Mouse (Mus musculus) liver, embryonic 16.5 days (tissue): ENCODE data around the gene Oxtr. TPM values are rescaled to one million over a fixed set of nuclear protein-coding genes. Genes with fewer than 3 reads are reported as not detected.

Experiments
- ATAC-seq: fragments of 200-750 bp; cut with Nextera tagmentation; 2 replicates; pipeline ENCODE4 v1.8.0; 2017; ENCODE audit warnings: low read depth, mild to moderate bottlenecking, moderate number of reproducible peaks, moderate library complexity
- H3K27ac ChIP-seq: fragments of 300-500 bp; sonication (generic); 2 replicates; pipeline ENCODE4 v1.5.1; 2014; ENCODE audit warnings: mild to moderate bottlenecking, low read length
- H3K27me3 ChIP-seq: fragments of 300-500 bp; sonication (generic); 2 replicates; pipeline ENCODE4 v1.6.1; 2014; ENCODE audit warnings: low read depth, low read length, mixed read lengths; ENCODE audit not compliant: control insufficient read depth, insufficient read depth
- H3K36me3 ChIP-seq: fragments of 300-500 bp; sonication (generic); 2 replicates; pipeline ENCODE4 v1.6.1; 2014; ENCODE audit warnings: mild to moderate bottlenecking; ENCODE audit not compliant: control insufficient read depth, insufficient read depth
- H3K4me1 ChIP-seq: fragments of 300-500 bp; sonication (generic); 2 replicates; pipeline ENCODE4 v1.6.1; 2014; ENCODE audit warnings: low read depth, low read length, mixed read lengths; ENCODE audit not compliant: control insufficient read depth
- H3K4me2 ChIP-seq: fragments of 300-500 bp; sonication (generic); 2 replicates; pipeline ENCODE4 v1.6.1; 2014; ENCODE audit warnings: low read depth, low read length, mixed read lengths
- H3K4me3 ChIP-seq: fragments of 300-500 bp; sonication (generic); 2 replicates; pipeline ENCODE4 v1.5.1; 2014; ENCODE audit warnings: low read depth, mild to moderate bottlenecking, low read length
- H3K9ac ChIP-seq: fragments of 300-500 bp; sonication (generic); 2 replicates; pipeline ENCODE4 v1.6.1; 2014; ENCODE audit warnings: low read depth, low read length
- H3K9me3 ChIP-seq: fragments of 300-500 bp; sonication (generic); replicated peaks from 2 replicates; pipeline ENCODE4 v1.6.1; 2016; ENCODE audit warnings: low read length; ENCODE audit not compliant: control insufficient read depth
- WGBS: fragments of 180-500 bp; shearing (Covaris S2); extraction: QIAGEN DNeasy Blood & Tissue Kit; methylation state at CpG from one replicate; pipeline ENCODE4 v1.1.7; 2014; ENCODE audit not compliant: insufficient replicate concordance; 5-methylcytosine and 5-hydroxymethylcytosine counted together
- polyA plus RNA-seq: library from polyadenylated mRNA; unstranded; fragments of >200 nt; fragmentation: Nextera tagmentation; extraction: Ambion mirVana; gene quantifications from 2 replicates; pipeline ENCODE4 v1.2.1, GENCODE M21; 2015

Gene Oxtr
- polyA plus RNA-seq, 1 experiment from 2014 or later = 0.08 TPM

- Histone ChIP-seq H3K4me3 (no peak overlapping the region), H3K9ac (no peak overlapping the region), H3K27me3 (no peaks in the 10 kb centered on the region), H3K9me3 (no peaks in the 10 kb centered on the region), H3K36me3 (no peaks in the 10 kb centered on the region), H3K4me2 (no peak overlapping the region), H3K4me1 (no peaks in the 10 kb centered on the region), H3K27ac (no peak overlapping the region)
- no peak for ATAC-seq
Observed at GRCm38 (mm10) chr6:112466001-112466400, 23.7 kb downstream of the Oxtr start.

GRCm38 (mm10) chr6:112465441-112465840 lies 24.3 kb downstream of the Oxtr start:
- WGBS = 54% methylated on average over 3 of the region's 3 CpGs
- no peak overlapping the region for H3K27ac ChIP-seq
- no peak for ATAC-seq
- no peak overlapping the region for H3K4me3 ChIP-seq
- H3K9ac ChIP-seq = no peak overlapping the region
- no peaks in the 10 kb centered on the region for H3K4me1 ChIP-seq
- no peaks in the 10 kb centered on the region for H3K9me3 ChIP-seq
- H3K36me3 ChIP-seq = no peaks in the 10 kb centered on the region
- no peaks in the 10 kb centered on the region for H3K27me3 ChIP-seq
- no peak overlapping the region for H3K4me2 ChIP-seq

- no peak overlapping the region for H3K4me2 ChIP-seq
- H3K9me3 ChIP-seq = no peaks in the 10 kb centered on the region
- no peak for ATAC-seq
- 57% methylated on average over 6 of the region's 6 CpGs for WGBS
- no peaks in the 10 kb centered on the region for H3K27me3 ChIP-seq
- no peaks in the 10 kb centered on the region for H3K36me3 ChIP-seq
- H3K9ac ChIP-seq = no peak overlapping the region
- H3K27ac ChIP-seq = no peak overlapping the region
- H3K4me1 ChIP-seq = no peaks in the 10 kb centered on the region
- no peak overlapping the region for H3K4me3 ChIP-seq
Observed at GRCm38 (mm10) chr6:112463331-112463730, 26.4 kb downstream of the Oxtr start.

GRCm38 (mm10) chr6:112461459-112461858 lies 28.3 kb downstream of the Oxtr start:
- Histone ChIP-seq H3K36me3 (no peaks in the 10 kb centered on the region), H3K9me3 (no peaks in the 10 kb centered on the region), H3K27ac (no peak overlapping the region), H3K4me2 (no peak overlapping the region), H3K4me3 (no peak overlapping the region), H3K27me3 (no peaks in the 10 kb centered on the region), H3K4me1 (no peaks in the 10 kb centered on the region), H3K9ac (no peak overlapping the region)
- 70% methylated on average over 5 of the region's 5 CpGs for WGBS
- ATAC-seq = no peak

GRCm38 (mm10) chr6:112459341-112459749 lies 30.4 kb downstream of the Oxtr start, which contains the start of gene Cav3:
TSS of gene Cav3 (plus strand) at chr6:112459505.
- Histone ChIP-seq H3K9ac (no peak within 1 kb of the TSS), H3K27me3 (no peaks in the 10 kb centered on the region), H3K27ac (no peak within 1 kb of the TSS), H3K4me3 (no peak within 1 kb of the TSS), H3K36me3 (no peaks in the 10 kb centered on the region), H3K9me3 (no peaks in the 10 kb centered on the region), H3K4me1 (no peaks in the 10 kb centered on the region), H3K4me2 (no peak within 1 kb of the TSS)
- ATAC-seq = no peak
- 70% methylated on average over 12 of the region's 12 CpGs for WGBS

- 33% methylated on average over 3 of the region's 3 CpGs for WGBS
- no peak for ATAC-seq
- no peak overlapping the region for H3K9ac ChIP-seq
- H3K36me3 ChIP-seq = no peaks in the 10 kb centered on the region
- no peak overlapping the region for H3K4me3 ChIP-seq
- H3K4me1 ChIP-seq = no peaks in the 10 kb centered on the region
- H3K9me3 ChIP-seq = no peaks in the 10 kb centered on the region
- H3K27me3 ChIP-seq = no peaks in the 10 kb centered on the region
- H3K4me2 ChIP-seq = no peak overlapping the region
- H3K27ac ChIP-seq = no peak overlapping the region
Observed at GRCm38 (mm10) chr6:112445675-112446074, 44.1 kb downstream of the Oxtr start.

GRCm38 (mm10) chr6:112426018-112426732 lies 63.6 kb downstream of the Oxtr start:
- H3K4me3 ChIP-seq = no peak overlapping the region
- no peak overlapping the region for H3K9ac ChIP-seq
- H3K4me1 ChIP-seq = no peaks in the 10 kb centered on the region
- no peak overlapping the region for H3K27ac ChIP-seq
- H3K9me3 ChIP-seq = no peaks in the 10 kb centered on the region
- WGBS = 54% methylated on average over 6 of the region's 6 CpGs
- no peaks in the 10 kb centered on the region for H3K27me3 ChIP-seq
- no peak for ATAC-seq
- no peaks in the 10 kb centered on the region for H3K36me3 ChIP-seq
- no peak overlapping the region for H3K4me2 ChIP-seq

GRCm38 (mm10) chr6:112423746-112424501 lies 65.8 kb downstream of the Oxtr start:
- Histone ChIP-seq H3K9ac (no peak overlapping the region), H3K9me3 (no peaks in the 10 kb centered on the region), H3K4me2 (no peak overlapping the region), H3K27me3 (no peaks in the 10 kb centered on the region), H3K27ac (no peak overlapping the region), H3K36me3 (no peaks in the 10 kb centered on the region), H3K4me3 (no peak overlapping the region), H3K4me1 (no peaks in the 10 kb centered on the region)
- ATAC-seq = no peak
- 55% methylated on average over 8 of the region's 8 CpGs for WGBS
